Mouse (Mus musculus) granulocyte monocyte progenitor cell, adult 5-6 weeks (primary cell): ENCODE data around the gene Ntm. TPM values are rescaled to one million over a fixed set of nuclear protein-coding genes. Genes with fewer than 3 reads are reported as not detected.

Experiments used
- ATAC-seq: replicated peaks from 2 replicates; pipeline ENCODE4 v1.8.0; 2016; ENCODE audit warnings: mild to moderate bottlenecking, moderate TSS enrichment, inconsistent platforms; ENCODE audit not compliant: poor library complexity, severe bottlenecking
- total RNA-seq, 2 experiments: library from RNA; stranded (forward) in 1 of 2; stranded (reverse) in 1 of 2; fragments of 200-712, 200-1000 nt in 1 of 2; fragments of >200 nt in 1 of 2; fragmentation: Nextera tagmentation in 1 of 2; gene quantifications; 2 replicates each; pipeline ENCODE4 v1.2.3; 2014 to 2017

Ntm gene
- total RNA-seq, 2 experiments from 2014 or later = not detected

DNA sequence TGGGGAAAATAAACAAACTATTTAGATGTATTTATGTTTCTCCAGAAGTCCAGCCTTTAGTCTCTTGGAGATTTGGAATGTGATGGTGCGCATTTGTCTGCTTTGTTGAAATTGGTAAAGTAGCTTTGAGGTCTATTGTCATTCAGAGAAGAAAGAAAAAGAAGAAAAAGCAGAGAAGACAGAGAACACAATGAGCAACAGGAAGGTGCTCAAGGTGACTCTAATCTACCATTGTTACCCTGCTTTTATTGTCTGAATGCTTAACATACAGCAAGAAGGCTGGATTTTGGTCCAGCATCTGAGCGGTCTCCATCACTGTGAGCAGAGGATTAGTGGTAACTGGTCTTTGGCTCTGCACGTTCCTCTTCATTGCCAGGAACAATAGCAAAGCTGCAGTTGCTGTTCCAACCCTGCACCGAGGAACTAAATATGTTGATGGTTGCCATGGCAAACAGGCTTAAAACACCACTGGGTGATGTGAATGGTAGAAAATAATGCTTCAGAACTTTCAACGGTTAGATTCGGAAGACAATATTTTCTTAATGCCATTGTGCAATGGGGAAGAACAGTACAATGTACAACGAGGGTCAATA is 350.8 kb downstream of the Ntm start:
- no peak for ATAC-seq

DNA sequence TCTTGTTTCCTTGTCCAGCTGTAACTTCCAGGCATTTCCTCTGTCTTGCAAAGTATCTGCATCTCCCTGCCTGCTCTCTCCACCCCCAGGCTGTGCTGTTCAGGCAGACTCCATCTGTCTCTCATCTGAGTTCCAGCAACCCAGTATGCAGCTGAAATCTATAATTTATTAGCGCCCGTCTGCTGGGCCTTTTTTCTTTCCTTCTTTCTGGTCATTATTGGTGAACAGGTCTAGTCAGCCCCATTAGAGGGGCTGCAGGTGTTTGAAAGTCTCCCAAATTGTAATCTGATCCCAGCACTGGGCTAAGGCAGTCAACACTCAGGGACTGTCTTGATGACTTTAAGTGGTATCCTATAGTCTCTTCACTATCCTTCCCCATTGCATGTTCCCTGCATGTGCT is 352.1 kb downstream of the Ntm start:
- ATAC-seq = no peak

DNA sequence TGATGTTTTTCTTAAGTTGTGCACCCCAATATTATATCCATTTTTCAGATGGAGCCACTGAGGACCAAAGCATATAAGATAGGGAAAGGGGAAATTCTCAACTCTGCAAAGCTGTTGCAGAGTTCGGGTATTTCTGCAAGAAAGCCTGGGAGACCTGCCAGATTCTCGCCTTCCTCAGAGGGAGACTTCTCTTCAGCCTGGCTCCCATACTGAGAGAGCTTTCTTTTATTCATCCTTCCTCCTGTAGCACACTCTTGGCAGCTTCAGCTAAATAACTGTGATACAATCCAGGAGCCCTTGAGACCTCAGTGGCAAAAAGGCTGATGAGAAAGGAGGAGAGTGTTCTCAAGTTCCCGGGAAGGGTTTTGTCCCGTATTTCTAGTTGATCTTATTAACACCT is 365.3 kb downstream of the Ntm start:
- no peak for ATAC-seq

DNA sequence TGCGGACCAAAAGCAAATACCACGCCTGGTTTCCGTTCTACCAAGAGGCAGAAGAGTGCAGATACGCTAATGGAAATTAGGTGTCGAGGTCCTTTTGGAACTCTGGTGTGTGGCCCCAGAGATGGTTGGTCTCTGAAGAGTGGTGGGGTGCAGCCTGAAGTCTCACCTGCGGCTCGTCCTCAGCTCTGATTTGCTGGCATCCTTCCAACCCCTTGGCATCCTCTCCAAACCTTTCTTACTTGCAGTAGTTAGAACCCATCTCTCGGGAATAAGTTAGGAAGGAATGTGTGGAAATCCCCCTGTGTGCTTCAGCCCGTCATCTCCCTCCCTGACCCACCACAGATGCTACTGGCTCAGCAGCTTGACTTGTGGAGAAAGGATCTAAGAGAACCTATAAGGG is 367.6 kb downstream of the Ntm start:
- no peak for ATAC-seq

DNA sequence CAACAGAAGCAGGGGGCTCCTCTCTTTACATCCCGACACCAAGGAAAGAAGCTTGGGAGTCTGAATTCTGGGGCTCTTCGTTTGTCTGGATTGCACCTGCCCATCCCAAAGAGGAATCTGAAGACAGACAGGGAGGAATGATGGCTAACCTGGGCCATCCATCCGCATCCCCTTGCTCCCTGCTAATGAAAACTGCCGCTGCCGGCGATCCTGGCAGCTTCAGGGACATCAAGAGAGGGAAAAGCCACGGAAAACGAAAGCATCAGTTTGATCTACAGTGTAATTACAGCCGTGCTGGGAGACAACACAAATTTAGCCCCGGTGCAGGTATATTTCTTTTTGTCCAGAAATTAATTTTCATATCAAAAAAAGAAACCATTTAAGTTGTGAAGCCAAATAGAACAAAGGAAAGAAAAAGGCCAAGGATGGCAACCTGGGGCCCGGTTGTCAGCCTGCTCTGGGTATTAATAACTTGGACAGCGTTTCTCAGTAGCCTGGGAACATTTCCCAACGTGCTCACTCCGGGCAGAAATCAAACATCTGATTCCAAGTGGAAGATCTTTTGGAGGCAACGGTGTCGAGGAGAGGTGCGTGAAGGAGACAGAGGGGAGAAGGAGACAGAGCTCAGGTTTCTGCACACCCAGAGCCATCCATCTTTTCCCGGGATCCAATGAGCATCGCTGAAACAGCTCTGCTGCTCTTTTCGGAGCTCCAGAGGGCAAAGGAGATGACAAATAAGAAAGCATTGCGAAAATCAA is 368.2 kb downstream of the Ntm start:
- no peak for ATAC-seq

DNA sequence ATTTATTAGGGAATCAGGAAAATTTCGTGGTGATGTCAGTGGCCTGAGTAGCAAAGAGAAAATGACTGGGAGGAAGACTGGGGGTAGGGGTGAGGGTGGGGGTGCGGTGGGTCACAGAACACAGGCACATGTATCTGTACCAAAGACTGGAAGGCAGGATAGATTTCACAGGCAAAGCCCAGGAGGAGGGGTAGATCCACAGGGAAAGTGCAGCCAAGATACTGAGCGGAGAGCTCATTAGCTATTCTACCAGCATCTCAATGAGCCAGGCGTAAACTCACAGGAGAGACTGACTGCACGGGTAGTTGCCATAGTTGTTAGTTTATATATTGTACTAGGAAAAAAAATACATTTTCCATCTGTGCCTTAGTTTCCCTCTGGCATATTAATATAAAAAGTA is 375.6 kb downstream of the Ntm start:
- ATAC-seq = no peak

DNA sequence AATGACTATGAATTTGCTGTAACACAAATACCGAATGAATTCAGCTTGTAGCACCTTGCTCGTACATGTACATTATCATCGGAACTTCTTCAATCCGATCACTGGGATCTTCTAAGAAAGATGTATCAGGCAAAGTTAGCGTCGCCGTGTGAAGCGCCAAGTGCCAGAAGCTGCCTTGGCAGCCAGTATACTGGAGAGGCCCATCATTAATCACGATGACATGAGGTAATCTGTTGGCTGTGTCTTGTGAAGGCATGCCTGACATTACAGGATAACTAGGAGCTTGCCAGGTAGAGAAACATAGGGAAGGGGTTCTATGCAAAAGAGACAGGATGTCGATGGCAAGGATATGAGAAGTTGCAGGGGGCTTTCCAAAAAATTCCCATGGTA is 376.6 kb downstream of the Ntm start:
- no peak for ATAC-seq

DNA sequence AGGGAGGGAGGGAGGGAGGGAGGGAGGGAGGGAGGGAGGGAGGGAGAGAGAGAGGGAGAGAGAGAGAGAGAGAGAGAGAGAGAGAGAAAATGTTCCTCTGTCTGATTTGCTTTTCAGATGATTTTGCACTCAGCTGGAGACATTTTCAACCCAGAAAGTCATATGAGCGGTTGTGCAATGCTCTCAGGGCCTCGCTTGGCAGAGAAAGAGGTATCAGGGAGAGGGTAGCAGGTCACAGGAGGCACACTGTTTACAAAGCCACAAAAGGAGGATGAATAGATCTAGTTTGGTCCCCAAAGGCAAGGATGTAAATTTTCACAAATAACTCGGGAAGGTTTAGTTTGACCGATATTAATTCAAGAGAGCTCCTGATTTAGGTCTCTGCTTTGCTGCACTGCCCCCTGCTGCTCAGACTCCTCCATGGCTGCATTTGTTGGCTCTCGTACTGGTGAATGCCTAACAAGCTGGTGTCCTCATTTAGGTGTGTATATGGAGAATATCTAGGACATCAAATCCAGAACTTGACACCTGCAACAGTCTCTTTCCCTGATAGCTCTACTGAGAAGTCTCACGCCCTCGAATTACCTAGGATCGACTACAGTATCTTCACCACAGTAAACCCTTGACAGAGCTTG is 377.1 kb downstream of the Ntm start:
- no peak; the same call in 1 of the 2 replicates for ATAC-seq

DNA sequence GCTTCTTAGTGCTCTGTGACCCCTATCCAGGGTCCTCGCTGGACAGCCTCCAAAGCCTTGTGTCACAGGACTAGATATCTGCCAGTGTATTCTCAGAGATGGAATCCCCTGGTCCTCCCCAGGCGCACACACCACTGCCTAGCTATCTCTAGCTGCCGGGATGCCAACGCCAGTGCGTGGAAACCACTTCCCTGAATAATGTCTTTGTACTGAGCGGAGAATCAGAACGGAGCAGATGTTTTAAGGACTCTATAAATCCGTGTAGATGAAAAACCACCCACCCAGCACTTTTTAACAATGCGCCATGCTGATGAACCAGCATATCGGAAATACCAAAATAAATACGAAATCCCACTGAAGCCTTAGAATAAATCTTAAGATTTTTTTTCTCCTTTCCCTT is 384.7 kb downstream of the Ntm start:
- no peak for ATAC-seq

DNA sequence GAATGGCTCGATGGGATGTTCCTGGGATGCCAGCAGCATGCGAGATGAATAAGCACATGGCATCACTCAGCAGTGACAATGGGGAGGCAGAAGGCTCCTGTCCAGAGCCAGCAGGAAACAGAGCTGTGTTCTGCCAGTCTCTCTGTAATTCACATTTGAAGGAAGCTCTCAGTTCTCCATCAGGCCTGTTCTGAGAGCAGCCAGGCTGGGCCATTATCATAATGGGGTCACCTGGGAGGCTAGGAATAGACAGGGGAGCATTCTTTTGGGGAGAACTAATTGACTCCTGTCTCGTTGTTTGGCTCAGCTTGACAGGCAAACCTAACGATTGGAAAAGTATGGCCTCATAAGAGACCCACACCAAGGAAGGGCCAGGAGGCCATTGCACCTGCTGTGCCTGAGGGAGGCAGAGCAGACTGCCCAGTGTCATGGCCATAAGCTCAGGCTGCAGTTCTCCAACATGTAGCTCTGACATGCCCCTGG is 386.8 kb downstream of the Ntm start:
- ATAC-seq = no peak

DNA sequence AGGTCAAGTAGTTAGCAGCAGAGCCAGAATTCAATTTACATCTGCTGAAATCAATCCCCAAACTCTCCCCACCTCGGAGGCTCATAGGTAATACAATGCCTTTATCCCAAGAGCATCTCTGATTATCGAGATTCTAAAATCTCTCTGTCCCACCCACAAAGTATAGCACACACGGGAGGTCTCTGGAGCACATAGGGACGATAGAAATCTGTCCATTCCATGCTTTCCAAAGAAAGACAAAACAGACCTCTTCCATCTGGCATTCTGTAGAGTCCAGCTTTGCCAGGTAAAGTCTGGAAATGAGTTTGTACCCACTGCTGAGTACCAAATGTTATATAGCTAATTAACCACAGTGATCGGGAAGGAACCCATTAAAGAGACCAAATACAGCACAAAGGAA is 388.4 kb downstream of the Ntm start:
- ATAC-seq = no peak

DNA sequence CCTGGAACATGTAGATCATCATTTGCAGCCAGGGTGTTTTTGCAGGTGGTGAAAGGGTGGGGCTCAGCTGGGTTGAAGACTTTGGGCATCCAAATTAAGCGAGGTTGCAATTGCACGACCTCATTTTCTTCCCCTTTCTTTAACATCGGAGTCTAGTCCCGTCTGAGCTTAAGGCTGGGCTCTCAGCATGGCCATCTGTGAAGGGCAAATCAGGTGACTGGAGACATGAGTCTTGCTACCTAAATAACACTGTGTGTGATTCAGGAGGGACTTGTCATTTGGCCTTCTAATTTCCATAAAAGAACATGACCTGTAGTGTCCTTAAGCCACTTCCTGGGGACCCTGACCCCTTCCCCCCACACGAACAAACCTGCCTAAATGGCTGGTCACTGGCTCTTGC is 394.4 kb downstream of the Ntm start:
- no peak for ATAC-seq

DNA sequence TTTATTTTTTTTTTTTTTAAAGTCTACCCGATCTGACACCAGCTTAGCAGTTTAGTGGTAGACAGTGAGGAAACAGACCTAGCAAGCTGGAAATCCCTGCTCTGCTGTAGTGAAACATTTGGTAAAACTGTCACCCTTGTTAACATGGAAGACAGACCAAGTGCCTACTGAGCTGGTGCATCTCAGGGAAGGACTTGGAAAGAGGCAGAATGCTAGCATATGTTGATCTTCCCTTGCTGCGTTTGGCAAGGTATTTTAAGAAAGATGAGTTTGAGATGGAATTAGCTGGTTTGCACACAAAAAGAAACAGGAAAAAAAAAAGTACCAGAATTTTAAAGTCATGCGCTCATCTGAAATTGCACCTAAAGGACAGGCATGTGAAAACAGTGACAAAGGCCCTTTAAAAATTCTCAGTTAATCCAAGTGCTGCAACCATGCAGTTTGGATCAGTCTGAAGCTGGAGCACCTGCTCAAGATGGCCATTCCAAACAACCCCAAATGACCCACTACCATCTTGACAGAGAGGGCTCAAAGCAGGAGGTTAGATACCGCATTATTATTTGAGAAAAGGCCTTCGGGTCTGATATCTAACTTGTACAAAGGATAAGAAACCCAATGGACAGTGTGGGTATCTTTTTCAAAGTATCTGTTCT is 400.4 kb downstream of the Ntm start:
- ATAC-seq = no peak

DNA sequence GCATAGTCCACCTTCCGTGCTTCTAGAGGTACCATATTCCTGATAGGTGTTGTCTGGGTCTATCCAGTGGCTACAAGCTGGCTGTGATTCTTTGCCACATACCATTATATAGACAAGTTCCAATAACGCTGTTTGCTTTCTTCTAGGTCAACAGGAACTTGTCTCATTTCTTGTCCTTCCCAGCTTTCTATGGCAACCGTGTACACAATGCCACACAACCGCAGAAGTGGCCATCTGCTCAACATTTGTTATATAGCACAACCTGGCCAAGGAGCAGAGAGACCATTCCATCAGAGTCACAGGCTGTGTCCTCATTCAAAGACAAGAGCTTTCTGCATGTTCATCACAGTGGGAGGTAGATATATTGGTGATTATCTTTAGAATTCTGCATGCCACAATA is 404.0 kb downstream of the Ntm start:
- no peak for ATAC-seq

DNA sequence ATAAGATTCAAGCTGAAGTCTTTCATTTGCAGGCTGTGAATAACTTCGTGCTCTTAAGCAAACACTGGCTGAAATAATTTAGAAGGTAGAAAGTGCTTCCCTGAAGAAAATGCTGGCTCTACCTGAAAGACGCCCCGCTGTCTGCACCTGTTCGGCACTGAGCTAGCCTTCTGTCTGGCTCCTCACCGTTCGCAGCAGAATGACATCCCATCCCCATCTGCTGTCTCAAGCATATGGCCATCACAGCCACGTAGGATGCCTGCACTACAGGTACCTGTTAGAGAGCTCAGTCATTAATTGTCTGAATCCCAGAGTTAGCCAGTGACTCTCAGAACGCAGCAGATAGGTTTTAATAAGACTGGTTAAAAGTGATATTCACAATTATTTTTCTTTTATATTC is 412.4 kb downstream of the Ntm start:
- no peak for ATAC-seq

DNA sequence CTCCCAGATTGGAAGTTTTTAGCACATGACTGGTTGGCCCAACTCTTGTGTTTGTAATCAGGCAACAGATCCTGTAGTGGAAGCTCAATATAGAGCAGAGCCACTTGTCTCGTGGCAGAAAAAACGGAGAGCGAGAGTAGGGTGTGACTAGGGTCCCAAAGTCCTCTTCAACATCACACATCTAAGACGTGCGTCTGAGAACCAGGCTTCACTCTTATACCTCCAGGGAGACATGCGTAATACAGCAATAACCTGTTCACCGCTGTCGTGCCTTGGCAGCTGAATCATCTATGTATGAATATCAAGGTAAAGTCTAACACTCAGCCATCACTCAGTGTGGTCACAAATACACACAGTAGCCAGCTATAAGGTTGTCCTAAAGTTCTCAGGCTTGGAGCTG is 412.8 kb downstream of the Ntm start:
- ATAC-seq = no peak

DNA sequence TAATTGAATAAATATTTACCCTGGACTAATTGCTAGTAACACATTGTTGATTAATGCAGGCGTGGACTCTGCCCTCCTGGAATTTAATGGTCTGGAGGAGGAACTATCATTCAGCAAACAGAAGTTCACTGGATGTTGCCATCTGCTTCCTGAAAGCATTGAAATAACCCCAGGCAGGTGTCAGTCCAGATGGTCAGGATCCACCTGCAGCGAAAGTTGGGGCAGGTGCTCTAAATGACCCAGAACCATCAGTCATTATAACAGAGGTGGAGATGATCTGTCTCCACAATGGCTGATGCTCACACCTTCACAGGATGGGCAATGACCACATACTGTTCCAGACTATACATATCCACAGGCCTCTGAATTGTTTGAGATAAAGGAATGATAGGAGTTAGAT is 426.5 kb downstream of the Ntm start:
- ATAC-seq = no peak

DNA sequence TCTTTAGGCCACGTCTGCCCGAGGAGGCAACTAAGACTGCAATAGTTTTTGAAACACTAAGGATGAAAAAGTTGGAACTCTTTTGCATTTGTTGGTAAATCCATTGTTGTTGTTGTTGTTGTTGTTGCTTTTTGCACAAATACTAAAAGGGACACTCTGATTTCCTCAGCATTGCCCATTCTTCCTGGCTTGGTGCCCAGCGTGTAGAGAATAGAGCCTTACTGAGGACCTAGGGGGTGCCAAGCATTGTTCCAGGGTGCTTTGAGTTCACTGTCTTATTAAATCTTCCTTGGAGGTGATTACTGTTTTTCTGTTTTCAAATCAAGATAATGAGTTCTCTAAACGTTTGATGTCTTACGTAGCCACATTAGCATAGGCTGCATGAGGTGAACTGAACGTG is 428.2 kb downstream of the Ntm start:
- ATAC-seq = no peak

DNA sequence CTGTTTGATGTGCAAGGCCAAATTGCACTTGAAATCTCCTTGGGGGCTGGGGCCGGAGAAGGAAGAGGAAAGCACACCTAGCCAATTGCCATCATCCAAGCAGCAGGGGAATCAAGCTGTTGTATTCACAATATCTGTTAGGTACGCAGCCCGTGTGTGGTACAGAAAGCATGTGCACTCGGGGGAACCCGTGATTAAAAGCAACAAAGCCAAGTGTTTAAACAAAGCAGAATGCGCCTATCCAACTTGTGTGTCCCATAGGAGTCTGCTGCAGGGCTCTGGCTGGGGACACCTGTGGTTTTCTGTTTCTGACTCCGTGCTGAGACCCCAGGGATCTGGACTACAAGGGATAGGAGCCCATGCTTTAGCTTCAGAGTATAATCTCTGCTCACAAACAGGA is 428.6 kb downstream of the Ntm start:
- ATAC-seq = no peak

DNA sequence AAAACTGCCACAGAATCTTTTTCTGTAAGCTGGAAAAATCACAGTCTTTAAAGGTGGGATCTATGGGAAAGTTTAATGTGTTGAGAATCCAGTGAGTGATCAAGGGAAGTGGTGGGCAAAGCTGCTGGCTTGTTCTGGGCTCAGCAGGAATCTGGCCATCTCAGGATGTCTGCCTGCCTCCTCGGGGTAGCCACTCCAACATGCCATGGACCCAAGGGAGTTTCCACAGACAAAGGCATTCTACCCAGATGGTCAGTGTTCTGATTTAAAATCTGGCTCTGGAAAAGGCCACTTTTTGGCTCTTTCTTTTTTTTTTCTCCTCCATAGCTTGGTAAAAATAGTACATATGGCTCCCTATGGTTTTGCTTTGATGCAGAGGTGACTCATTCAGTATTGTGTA is 429.4 kb downstream of the Ntm start:
- no peak for ATAC-seq

DNA sequence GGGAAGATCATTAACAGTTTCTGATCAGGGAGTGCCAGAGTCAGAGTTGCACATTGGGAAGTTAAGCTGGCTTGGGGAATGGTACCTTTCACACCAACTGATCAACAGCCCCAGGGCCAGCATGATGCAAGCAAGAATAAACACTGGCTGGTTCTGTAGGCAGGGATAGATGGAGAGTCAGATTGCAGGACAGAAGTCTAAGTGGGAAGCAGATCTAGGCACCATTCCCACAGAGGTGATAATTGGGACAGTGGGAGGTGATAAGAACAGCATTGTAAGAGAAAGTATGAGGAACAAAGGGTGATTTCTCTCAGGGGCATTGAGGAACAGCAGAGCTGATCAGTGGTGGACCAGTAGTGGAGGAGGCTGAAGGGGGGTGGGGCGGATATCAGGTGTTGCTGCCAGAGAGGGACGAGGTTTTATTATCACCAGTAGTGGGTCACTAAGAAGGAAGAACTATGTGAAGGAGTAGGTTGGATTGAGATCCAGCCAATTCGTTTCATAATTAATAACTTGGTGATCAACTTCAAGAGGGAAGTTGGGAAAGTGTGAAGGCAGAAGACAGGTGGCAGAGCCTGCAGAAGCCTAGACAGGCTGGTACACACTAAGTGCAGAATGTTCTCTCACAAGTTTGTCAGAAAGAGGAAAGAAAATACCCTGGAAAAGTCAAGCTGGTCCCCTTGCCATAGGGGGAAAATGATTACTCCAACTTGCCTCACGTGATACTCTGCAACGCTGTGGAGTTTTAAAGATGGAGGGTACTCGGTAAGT is 431.6 kb downstream of the Ntm start:
- no peak for ATAC-seq
